Mouse (Mus musculus): ENCODE results near the gene Ssr2. TPM values are rescaled to one million over a fixed set of nuclear protein-coding genes. Genes with fewer than 3 reads are reported as not detected.

The Ssr2 gene
- total and polyA plus RNA-seq, 3 experiments: 346 to 377 (median 364) TPM

GRCm38 (mm10) chr3:88561989-88562388 lies 13.7 kb upstream of the Ssr2 start:
- H3K79me2 ChIP-seq (replicated peaks; ENCODE audit: control insufficient read depth, extremely low read depth, insufficient read depth, poor library complexity, severe bottlenecking): no peaks in the 10 kb centered on the region
- in situ Hi-C loops (cut with MboI; ENCODE audit: low pct_ligation_motif_present, low pct_unique_long_range_greater_than_20kb, low sequenced_read_pairs) (no loop called here), dilution Hi-C loops (cut with MboI; ENCODE audit: extremely low pct_ligation_motif_present, extremely low pct_unique_long_range_greater_than_20kb, low sequenced_read_pairs) (no loop called here)
- no peak for DNase-seq (ENCODE audit: extremely low read depth)
- H3K36me3 ChIP-seq (replicated peaks in 1 of 2; ENCODE audit: control insufficient read depth in 1 of 2, insufficient read depth in 1 of 2, low read length in 1 of 2): peaks cover 67 to 96% of the 10 kb centered on the region in 2 experiments
- peaks cover 0 to 3% of the 10 kb centered on the region in 2 experiments; a peak in 1 of 4 replicates for H3K4me1 ChIP-seq (ENCODE audit: control insufficient read depth in 1 of 2, insufficient read depth in 2 of 2)
- H3K9ac ChIP-seq (ENCODE audit: insufficient read depth, low read depth): no peak overlapping the region
- no peak overlapping the region for H3K4me2 ChIP-seq (ENCODE audit: insufficient read depth, low read depth, poor library complexity, severe bottlenecking)
- no peaks in the 10 kb centered on the region for H3K27me3 ChIP-seq (replicated peaks)
- no peak for TF ChIP-seq CTCF (conservative IDR thresholded peaks at IDR 0.05 in 1 of 2, IDR thresholded peaks at IDR 0.05 in 1 of 2; ENCODE audit: low read depth in 2 of 2, low read length in 2 of 2)
- no peak for TF ChIP-seq MAX (IDR thresholded peaks at IDR 0.05; ENCODE audit: low read length)
- no peak for TF ChIP-seq UBTF (IDR thresholded peaks at IDR 0.05; ENCODE audit: low read depth, low read length)
- no peak for TF ChIP-seq E2F4 (IDR thresholded peaks at IDR 0.05; ENCODE audit: insufficient replicate concordance, low read depth, low read length)
- no peak for TF ChIP-seq ETS1 (conservative IDR thresholded peaks at IDR 0.05; ENCODE audit: low read depth, low read length)
- TF ChIP-seq POLR2A (IDR thresholded peaks at IDR 0.05; ENCODE audit: low read depth, low read length): no peak
- TF ChIP-seq SIN3A (IDR thresholded peaks at IDR 0.05; ENCODE audit: low read length): no peak
- no peak for TF ChIP-seq EP300 (IDR thresholded peaks at IDR 0.05; ENCODE audit: low read length)
- no peak overlapping the region for H3K27ac ChIP-seq (ENCODE audit: insufficient read depth, low read depth)
- no peak overlapping the region for H3K4me3 ChIP-seq (replicated peaks in 1 of 3; ENCODE audit: low read depth in 2 of 3, low read length in 2 of 3, poor library complexity in 1 of 3)
- no peaks in the 10 kb centered on the region for H3K9me3 ChIP-seq (replicated peaks; ENCODE audit: low read length)

GRCm38 (mm10) chr3:88563442-88563841 lies 12.2 kb upstream of the Ssr2 start:
- DNase-seq (ENCODE audit: extremely low read depth): no peak
- no peak overlapping the region for H3K4me3 ChIP-seq (replicated peaks in 1 of 3; ENCODE audit: low read depth in 2 of 3, low read length in 2 of 3, poor library complexity in 1 of 3)
- H3K79me2 ChIP-seq (replicated peaks; ENCODE audit: control insufficient read depth, extremely low read depth, insufficient read depth, poor library complexity, severe bottlenecking): no peaks in the 10 kb centered on the region
- peaks cover 0 to 3% of the 10 kb centered on the region in 2 experiments; a peak in 1 of 4 replicates for H3K4me1 ChIP-seq (ENCODE audit: control insufficient read depth in 1 of 2, insufficient read depth in 2 of 2)
- dilution Hi-C loops (cut with MboI; ENCODE audit: extremely low pct_ligation_motif_present, extremely low pct_unique_long_range_greater_than_20kb, low sequenced_read_pairs): no loop called here
- no peak overlapping the region for H3K9ac ChIP-seq (ENCODE audit: insufficient read depth, low read depth)
- peaks cover 75 to 97% of the 10 kb centered on the region in 2 experiments for H3K36me3 ChIP-seq (replicated peaks in 1 of 2; ENCODE audit: control insufficient read depth in 1 of 2, insufficient read depth in 1 of 2, low read length in 1 of 2)
- in situ Hi-C loops (cut with MboI; ENCODE audit: low pct_ligation_motif_present, low pct_unique_long_range_greater_than_20kb, low sequenced_read_pairs): no loop called here
- H3K27ac ChIP-seq (ENCODE audit: insufficient read depth, low read depth): no peak overlapping the region
- no peaks in the 10 kb centered on the region for H3K9me3 ChIP-seq (replicated peaks; ENCODE audit: low read length)
- no peaks in the 10 kb centered on the region for H3K27me3 ChIP-seq (replicated peaks)
- TF ChIP-seq ZKSCAN1 (IDR thresholded peaks at IDR 0.05; ENCODE audit: borderline replicate concordance, low read depth, low read length) (no peak), ELF1 (IDR thresholded peaks at IDR 0.05; ENCODE audit: low read depth, low read length) (no peak), MAFK (IDR thresholded peaks at IDR 0.05; ENCODE audit: insufficient replicate concordance, low read length) (no peak), POLR2AphosphoS2 (IDR thresholded peaks at IDR 0.05; ENCODE audit: low read depth, low read length) (no peak), EP300 (IDR thresholded peaks at IDR 0.05; ENCODE audit: low read length) (no peak), TCF12 (IDR thresholded peaks at IDR 0.05; ENCODE audit: low read depth, low read length) (no peak), KAT2A (IDR thresholded peaks at IDR 0.05; ENCODE audit: insufficient replicate concordance, low read length) (no peak), CHD1 (IDR thresholded peaks at IDR 0.05; ENCODE audit: low read depth, low read length) (no peak), BHLHE40 (IDR thresholded peaks at IDR 0.05; ENCODE audit: low read depth, low read length) (no peak), ETS1 (conservative IDR thresholded peaks at IDR 0.05; ENCODE audit: low read depth, low read length) (no peak)
- no peak overlapping the region for H3K4me2 ChIP-seq (ENCODE audit: insufficient read depth, low read depth, poor library complexity, severe bottlenecking)

All from CH12.LX (cell line).